Mouse (Mus musculus) kidney, postnatal 14 days (tissue): ENCODE results near the gene Sftpa1.

Experiments used
- DNase-seq: peaks from one replicate; pipeline ENCODE4 v3.0.0; 2022; ENCODE audit warnings: mixed read lengths

Sftpa1 gene

DNA sequence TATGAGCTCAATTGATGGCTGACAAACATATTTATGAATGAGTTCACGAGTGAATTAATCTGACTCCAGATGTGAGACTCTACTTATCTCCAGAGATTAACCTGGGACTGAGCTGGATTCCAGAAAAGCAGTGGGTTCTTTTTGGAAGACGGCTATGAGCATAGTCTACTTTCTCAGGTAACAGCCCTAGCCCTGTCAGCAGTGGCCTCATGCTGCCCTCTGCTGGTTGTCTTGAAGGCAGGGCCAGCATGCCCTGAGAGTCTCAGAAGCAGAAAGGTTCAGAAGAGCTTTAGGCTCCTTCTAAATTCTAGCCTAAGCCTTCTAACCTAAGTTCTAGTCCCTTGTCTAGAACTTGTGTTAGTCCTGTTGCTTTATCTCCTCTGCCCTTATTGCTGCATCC, 31.1 kb downstream of the Sftpa1 start:
- DNase-seq, result peak; percentile 49

- no peak for DNase-seq
Observed at GRCm38 (mm10) chr14:41167278-41167677, 35.7 kb downstream of the Sftpa1 start.

- DNase-seq, result no peak
Observed at GRCm38 (mm10) chr14:41168567-41168966, 37.0 kb downstream of the Sftpa1 start.

DNA sequence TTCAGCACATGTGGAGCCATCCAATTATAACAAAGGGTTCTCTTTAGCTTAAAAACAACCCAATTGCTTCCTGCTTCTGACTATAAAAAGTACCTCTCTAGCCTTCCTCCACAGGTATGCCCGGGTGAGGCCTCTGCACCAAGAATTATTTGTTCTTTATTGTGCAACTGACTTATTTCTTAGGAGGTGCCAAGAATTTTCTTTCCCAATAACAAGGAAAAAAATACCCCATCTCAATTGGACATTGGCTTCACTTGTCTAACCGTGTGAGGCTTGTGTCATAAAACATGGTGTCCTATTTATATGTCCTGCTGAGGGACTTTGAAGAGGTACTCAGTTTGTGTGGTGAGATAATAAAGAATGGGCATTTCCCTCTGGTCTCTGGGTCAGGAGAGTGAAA, 38.9 kb downstream of the Sftpa1 start:
- no peak for DNase-seq

DNA sequence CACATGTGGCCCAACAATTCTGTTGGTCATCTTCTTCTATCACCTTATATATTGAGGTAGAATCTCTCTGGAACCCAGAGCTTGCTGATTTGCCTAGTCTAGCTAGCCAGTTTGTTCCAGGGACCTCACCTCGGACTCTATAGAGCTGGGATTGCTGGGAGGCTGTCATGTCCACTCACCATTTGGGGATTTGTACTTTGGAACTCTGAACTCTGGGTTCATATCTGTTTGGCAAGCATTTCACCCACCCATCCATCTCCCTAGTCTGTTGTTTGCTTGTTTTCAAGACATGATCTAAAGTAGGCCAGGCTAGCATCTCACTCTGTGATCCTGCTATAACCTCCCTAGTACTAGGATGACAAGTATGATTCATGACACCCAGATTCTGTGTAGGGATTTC, 43.2 kb downstream of the Sftpa1 start:
- no peak for DNase-seq

GRCm38 (mm10) chr14:41185059-41185821, 53.7 kb downstream of the Sftpa1 start, which contains the start of gene Sftpd:
TSS of gene Sftpd (minus strand) at chr14:41185149.
- DNase-seq, result no peak
